Mouse (Mus musculus): ENCODE results near the gene Slc9a9. TPM values are rescaled to one million over a fixed set of nuclear protein-coding genes. Genes with fewer than 3 reads are reported as not detected.

Slc9a9 gene
- polyA plus RNA-seq, 1 experiment, result 0.69 TPM

DNA sequence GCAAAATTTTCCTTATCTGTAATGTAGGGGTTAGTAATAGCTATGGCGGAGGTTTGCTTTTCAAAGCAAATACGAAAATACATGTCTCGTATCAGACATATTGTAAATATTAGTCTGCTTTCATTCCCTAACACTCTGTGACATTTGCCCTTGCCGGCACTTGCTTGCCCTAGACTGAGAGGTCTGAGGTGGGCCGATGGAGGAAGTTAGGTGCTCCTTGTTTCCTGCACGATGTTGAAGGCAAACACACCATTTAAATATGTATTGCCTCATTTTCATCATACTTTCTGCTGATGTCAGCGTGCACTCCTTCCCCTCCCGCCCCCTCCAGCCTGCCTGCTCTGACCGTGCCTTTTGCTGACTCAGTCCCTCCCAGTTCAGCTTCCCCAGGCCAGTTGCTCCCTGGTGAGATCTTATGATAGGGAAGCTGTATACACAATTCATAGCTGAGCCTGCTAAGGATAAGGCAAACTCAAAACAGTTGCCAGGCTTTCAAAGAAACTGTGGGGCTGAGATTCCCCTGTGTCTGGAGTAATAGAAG lies 26.9 kb downstream of the Slc9a9 start:
- no peaks in the 10 kb centered on the region for H3K9me3 ChIP-seq

DNA sequence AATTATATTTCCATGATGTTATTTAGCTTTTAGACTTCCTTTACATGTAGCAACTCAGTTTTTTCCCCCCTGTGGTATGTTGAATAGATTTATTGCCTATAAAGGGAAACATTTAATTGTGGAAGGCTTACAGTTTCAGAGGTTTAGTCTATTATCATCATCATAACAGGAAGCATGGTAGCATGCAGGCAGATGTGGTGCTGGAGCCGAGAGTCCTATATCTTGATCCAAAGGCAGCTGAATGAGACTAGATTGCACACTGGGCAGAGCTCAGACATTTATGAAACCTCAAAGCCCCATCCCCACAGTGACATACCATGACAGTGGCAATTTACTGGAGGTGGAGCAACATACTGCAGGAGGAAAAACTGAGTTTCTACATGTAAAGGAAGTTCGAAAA lies 28.5 kb downstream of the Slc9a9 start:
- Histone ChIP-seq H3K4me1 (peaks cover 50% of the 10 kb centered on the region), H3K36me3 (replicated peaks; ENCODE audit: low read length) (peaks cover 13% of the 10 kb centered on the region), H3K4me3 (replicated peaks) (no peak overlapping the region), H3K27me3 (replicated peaks) (no peaks in the 10 kb centered on the region), H3K9me3 (no peaks in the 10 kb centered on the region)
- TF ChIP-seq GATA1 (IDR thresholded peaks at IDR 0.05; ENCODE audit: borderline replicate concordance, low read length) (no peak), FLI1 (IDR thresholded peaks at IDR 0.05; ENCODE audit: low read length) (no peak)

More for the DNA sequence above, 26.9 kb downstream of the Slc9a9 start:
- Histone ChIP-seq H3K27me3 (replicated peaks) (no peaks in the 10 kb centered on the region), H3K36me3 (replicated peaks; ENCODE audit: low read length) (peaks cover 13% of the 10 kb centered on the region), H3K4me3 (replicated peaks) (peak overlapping the region; percentile 84), H3K4me1 (peaks cover 63% of the 10 kb centered on the region)
- TF ChIP-seq GATA1 (IDR thresholded peaks at IDR 0.05; ENCODE audit: borderline replicate concordance, low read length) (no peak), FLI1 (IDR thresholded peaks at IDR 0.05; ENCODE audit: low read length) (no peak)

DNA sequence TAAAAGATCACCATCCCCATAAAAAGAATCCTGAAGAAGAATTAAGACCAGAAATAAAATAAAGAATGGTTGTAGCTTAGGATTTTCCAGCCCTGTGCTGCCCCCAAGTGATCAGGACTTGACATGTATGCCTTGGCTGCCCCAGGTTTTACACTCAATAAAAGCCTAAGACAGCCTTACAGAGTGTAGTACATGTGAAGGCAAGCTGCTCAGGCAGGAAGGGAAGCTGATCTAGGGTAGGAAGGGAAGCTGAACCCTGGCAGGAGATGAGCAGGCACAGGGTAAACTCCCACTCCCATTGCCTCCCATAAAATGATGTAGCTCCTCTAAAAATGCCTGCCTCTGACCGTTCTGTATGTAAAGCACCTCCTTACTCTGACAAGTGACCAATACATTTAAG lies 30.8 kb downstream of the Slc9a9 start:
- TF ChIP-seq GATA1 (IDR thresholded peaks at IDR 0.05; ENCODE audit: borderline replicate concordance, low read length) (no peak), FLI1 (IDR thresholded peaks at IDR 0.05; ENCODE audit: low read length) (no peak)
- H3K4me3 ChIP-seq (replicated peaks), result no peak overlapping the region
- H3K36me3 ChIP-seq (replicated peaks; ENCODE audit: low read length), result peaks cover 3% of the 10 kb centered on the region
- no peaks in the 10 kb centered on the region for H3K27me3 ChIP-seq (replicated peaks)
- no peaks in the 10 kb centered on the region for H3K9me3 ChIP-seq
- peaks cover 33% of the 10 kb centered on the region for H3K4me1 ChIP-seq

DNA sequence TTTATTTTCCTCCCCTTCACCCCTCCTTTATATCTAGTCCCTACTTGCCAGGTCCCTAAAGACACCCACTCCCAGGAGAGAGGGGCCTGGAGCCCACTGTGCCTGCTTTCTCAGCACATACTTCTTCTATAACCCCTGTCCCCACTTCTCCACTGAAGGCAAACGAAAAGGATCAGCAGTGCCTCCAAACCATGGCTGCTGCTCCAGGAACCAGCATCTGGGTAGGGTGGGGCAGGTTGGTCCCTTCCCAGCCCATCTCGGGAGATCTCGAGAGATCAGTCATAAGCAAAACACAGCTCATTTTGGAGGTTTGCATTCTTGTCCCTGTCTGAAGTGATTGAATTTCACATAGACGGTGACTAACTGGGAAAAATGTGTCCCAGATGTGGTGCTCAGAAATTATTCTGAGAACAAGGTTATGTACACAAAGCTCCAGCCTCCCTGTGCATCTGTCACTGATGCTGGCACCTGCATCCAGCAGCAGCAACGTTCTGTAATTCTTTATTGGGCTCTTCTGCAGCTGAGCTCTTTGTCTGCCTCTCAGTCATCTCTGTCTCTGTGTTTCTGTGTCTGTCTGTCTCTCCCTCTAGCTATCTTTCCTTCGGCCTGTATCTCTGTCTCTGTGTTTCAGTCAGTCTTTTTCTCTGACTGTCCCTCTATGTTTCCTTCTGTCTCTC lies 31.6 kb downstream of the Slc9a9 start:
- Histone ChIP-seq H3K9me3 (no peaks in the 10 kb centered on the region), H3K27me3 (replicated peaks) (no peaks in the 10 kb centered on the region), H3K36me3 (replicated peaks; ENCODE audit: low read length) (no peaks in the 10 kb centered on the region), H3K4me3 (replicated peaks) (no peak overlapping the region), H3K4me1 (peaks cover 26% of the 10 kb centered on the region)
- TF ChIP-seq FLI1 (IDR thresholded peaks at IDR 0.05; ENCODE audit: low read length) (no peak), GATA1 (IDR thresholded peaks at IDR 0.05; ENCODE audit: borderline replicate concordance, low read length) (no peak)

DNA sequence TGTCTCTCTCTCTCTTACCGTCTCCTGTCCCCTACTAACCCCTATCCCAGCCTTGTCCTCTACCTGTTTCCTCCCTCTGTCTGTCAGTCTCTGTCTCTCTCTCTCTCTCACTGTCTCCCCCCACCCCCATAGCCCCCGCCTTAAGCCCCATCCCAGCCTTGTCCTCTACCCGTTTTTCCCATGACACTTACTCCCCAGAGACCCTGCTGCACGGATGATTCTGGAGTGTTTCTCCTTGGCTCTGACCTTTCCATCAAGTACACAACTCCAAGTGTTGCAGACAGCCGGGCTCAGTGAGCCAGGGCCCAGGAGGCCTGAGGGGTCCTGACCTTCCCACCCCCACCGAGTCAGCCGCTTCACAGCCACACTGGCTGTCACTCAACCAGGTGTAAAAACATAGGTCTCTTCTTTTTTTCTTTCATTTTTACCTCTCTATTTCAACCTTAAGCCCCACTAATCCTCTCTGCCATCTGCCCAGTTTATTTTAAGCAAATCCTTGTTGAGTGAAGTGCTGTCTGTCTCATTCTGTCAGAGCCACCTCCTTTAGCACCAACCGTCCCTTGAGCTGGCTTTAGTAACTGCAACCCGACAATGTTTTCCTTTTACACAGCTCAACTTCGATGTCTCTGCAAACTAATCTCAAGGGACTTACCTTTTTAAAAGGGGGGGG lies 32.4 kb downstream of the Slc9a9 start:
- TF ChIP-seq GATA1 (IDR thresholded peaks at IDR 0.05; ENCODE audit: borderline replicate concordance, low read length), result no peak
- TF ChIP-seq FLI1 (IDR thresholded peaks at IDR 0.05; ENCODE audit: low read length), result no peak
- Histone ChIP-seq H3K4me1 (peaks cover 19% of the 10 kb centered on the region), H3K36me3 (replicated peaks; ENCODE audit: low read length) (no peaks in the 10 kb centered on the region), H3K9me3 (0 out of 2 replicates have a peak, but pooled peaks cover 4% of the 10 kb centered on the region), H3K27me3 (replicated peaks) (no peaks in the 10 kb centered on the region), H3K4me3 (replicated peaks) (no peak overlapping the region)

DNA sequence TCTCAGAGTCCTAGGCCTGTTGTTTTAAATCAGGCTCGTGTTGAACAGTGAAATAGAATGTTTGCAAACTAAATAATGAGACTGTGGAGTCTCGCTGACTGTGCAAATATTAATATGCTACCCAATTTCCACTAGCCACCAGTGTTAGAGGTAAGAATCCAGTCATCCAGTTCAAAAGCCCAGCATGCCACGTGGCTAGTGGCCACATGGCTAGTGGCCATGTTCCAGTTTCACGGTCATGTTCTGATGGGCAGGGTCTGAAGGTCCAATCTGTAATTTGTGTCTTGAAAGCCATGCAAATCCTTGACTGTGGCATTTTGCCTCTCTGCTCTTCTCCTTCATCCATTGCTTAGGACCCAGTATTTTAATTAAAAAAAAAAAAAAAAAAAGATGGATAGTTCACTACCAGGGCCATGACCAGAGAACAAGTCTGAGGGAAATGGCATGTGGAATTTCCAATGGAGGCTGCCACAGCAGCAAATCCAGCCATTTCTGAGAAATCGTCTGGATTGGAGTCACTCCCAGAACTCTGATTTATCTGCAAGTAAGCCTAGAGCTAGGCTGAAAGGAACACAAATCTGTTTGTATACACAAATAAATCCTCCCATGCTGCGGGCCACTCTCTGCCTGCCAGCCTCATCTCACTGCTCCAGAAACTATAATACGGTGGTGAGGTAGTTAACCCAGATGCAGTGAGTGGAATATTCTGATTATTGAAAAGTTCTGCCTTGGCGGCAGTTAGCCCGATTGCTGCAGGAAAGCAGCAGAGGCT lies 35.5 kb downstream of the Slc9a9 start:
- no peaks in the 10 kb centered on the region for H3K27me3 ChIP-seq (replicated peaks)
- H3K9me3 ChIP-seq, result 0 out of 2 replicates have a peak, but pooled peaks cover 4% of the 10 kb centered on the region

DNA sequence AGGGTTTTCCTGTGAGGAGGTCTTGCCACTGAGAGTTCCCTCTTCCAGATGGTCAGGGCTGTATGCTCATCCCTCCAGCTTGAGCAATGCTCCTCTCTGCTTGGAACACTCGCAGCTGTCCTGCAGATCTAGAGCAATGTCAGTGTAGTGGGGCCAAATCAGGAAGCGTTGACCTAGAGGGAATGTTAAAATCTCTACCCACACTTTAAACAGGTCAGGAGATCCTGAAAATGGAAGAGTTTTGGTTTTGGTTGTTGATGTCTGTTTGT lies 36.0 kb downstream of the Slc9a9 start:
- H3K4me1 ChIP-seq, result peaks cover under 1% of the 10 kb centered on the region; the same call in 1 of the 2 replicates
- no peaks in the 10 kb centered on the region for H3K27me3 ChIP-seq (replicated peaks)
- TF ChIP-seq GATA1 (IDR thresholded peaks at IDR 0.05; ENCODE audit: borderline replicate concordance, low read length) (no peak), FLI1 (IDR thresholded peaks at IDR 0.05; ENCODE audit: low read length) (no peak)
- 0 out of 2 replicates have a peak, but pooled peaks cover 4% of the 10 kb centered on the region for H3K9me3 ChIP-seq
- no peak overlapping the region for H3K4me3 ChIP-seq (replicated peaks)
- H3K36me3 ChIP-seq (replicated peaks; ENCODE audit: low read length), result no peaks in the 10 kb centered on the region

More for the DNA sequence above, 35.5 kb downstream of the Slc9a9 start:
- TF ChIP-seq FLI1 (IDR thresholded peaks at IDR 0.05; ENCODE audit: low read length) (no peak), GATA1 (IDR thresholded peaks at IDR 0.05; ENCODE audit: borderline replicate concordance, low read length) (no peak)
- Histone ChIP-seq H3K4me1 (peaks cover 6% of the 10 kb centered on the region; the same call in 1 of the 2 replicates), H3K4me3 (replicated peaks) (no peak overlapping the region), H3K36me3 (replicated peaks; ENCODE audit: low read length) (no peaks in the 10 kb centered on the region)

DNA sequence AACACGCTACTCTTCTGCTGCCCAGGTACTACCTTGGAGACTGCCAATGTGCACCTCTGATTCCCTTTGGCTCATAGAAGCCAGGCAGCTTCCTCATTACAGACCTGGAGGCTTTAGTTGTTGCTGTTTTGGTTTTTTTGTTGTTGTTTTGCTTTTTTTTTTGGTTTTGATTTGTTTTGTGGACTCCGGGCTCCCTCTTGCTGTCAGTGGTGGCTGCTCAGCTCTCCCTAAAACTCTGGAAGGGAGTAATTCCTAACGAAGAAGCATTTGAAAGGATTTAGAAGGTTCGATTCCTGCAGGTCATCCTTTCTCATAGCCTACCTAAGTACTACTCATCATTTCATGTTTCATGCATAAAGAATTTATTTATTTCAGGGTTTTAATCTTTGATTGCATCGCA lies 42.4 kb downstream of the Slc9a9 start:
- TF ChIP-seq FLI1 (IDR thresholded peaks at IDR 0.05; ENCODE audit: low read length) (no peak), GATA1 (IDR thresholded peaks at IDR 0.05; ENCODE audit: borderline replicate concordance, low read length) (no peak)
- H3K4me1 ChIP-seq, result no peaks in the 10 kb centered on the region
- H3K27me3 ChIP-seq (replicated peaks), result no peaks in the 10 kb centered on the region
- no peaks in the 10 kb centered on the region for H3K9me3 ChIP-seq
- H3K36me3 ChIP-seq (replicated peaks; ENCODE audit: low read length), result peaks cover 23% of the 10 kb centered on the region
- H3K4me3 ChIP-seq (replicated peaks), result no peak overlapping the region

DNA sequence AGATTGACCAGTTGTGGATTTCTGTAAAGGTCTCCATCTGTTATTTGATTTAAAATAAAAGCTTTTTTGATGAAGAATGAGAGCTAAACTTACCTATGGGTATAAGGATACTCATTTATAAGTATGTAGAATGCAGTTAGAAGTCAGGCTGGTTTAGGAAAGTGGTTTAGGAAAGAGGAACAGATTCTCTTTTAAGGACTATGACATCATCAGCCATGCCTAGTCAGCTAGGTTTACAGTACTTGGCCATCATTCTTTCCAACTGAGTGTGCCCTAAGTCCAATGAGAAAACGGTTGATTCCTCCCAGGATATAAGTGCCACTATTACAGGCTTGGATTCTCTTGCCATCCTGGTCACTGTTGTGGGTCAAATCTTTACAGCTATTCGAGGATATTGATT lies 47.0 kb downstream of the Slc9a9 start:
- Histone ChIP-seq H3K4me1 (no peaks in the 10 kb centered on the region; the same call in 1 of the 2 replicates), H3K36me3 (replicated peaks; ENCODE audit: low read length) (peaks cover 20% of the 10 kb centered on the region), H3K27me3 (replicated peaks) (no peaks in the 10 kb centered on the region), H3K9me3 (no peaks in the 10 kb centered on the region), H3K4me3 (replicated peaks) (no peak overlapping the region)
- TF ChIP-seq GATA1 (IDR thresholded peaks at IDR 0.05; ENCODE audit: borderline replicate concordance, low read length) (no peak), FLI1 (IDR thresholded peaks at IDR 0.05; ENCODE audit: low read length) (no peak)

All from megakaryocyte, embryonic 14.5 days (primary cell).